Mouse (Mus musculus) central nervous system, embryonic 18 days (tissue): ENCODE measurements around the gene Ppcdc. TPM values are rescaled to one million over a fixed set of nuclear protein-coding genes. Genes with fewer than 3 reads are reported as not detected.

ENCODE experiments used
- polyA plus RNA-seq: library from polyadenylated mRNA; depleted of rRNA; stranded (reverse); fragments of >200 nt; gene quantifications from 2 replicates; pipeline ENCODE4 v1.2.3, GENCODE M21; 2012; rRNA removed

The Ppcdc gene
- 17.1 and 19.6 TPM in 2 replicates for polyA plus RNA-seq

DNA sequence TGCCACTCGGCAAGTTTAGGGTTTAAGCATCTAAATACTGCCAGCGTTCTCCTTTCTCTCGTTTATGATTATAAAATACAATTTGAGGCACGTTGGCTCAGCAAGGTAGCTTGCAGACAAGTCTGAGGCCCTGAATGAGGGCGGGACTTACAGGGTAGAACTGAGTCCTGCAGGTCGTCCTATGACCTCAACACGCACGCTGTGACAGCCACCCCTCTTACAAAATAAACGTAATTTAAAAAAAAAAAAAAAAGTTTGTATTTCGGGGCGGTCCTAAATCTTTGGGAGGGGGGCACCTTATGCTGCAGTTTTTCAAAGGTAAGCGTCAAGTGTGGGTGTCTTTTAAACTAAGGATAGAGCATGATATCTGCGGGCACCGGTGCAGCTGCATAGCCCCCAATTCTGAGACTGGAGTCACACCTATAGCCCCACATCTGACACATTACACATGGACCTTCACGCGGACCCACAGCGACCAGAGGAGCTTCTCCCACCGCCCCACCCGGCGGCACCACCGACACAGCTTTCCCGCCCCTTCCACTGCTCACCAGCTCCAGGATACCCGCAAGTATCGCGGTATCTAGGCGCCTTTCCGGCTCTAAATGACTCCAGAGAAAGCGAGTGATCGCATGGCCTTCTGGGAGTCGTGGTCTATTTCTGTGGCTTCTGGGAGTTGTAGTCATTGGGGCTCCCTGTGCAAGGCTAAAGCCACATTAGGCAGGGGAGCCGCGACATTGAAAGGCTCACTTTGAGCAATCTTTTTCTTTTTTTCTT is at the start of gene Ppcdc:
Ppcdc (minus strand) TSS at position 603 of the 774 bp plus-strand sequence.

GRCm38 (mm10) chr9:57467896-57468549 is 28.1 kb upstream of the Ppcdc start, which contains the start of gene Scamp5:
Gene Scamp5, minus strand, starts transcription at chr9:57468060.

Other genes starting within 250 kb of the Ppcdc start
- not detected in 2 replicates for gene Trcg1, start 203.6 kb downstream of the Ppcdc start, polyA plus RNA-seq
- gene 1700017B05Rik, start 177.5 kb downstream of the Ppcdc start, polyA plus RNA-seq = 1.8 and 2.0 TPM in 2 replicates
- 283 and 284 TPM in 2 replicates for gene Scamp5, start 27.9 kb upstream of the Ppcdc start, polyA plus RNA-seq
- gene Rpp25, start 63.9 kb upstream of the Ppcdc start, polyA plus RNA-seq = 14.8 and 15.7 TPM in 2 replicates
- 395 and 396 TPM in 2 replicates for gene Cox5a, start 81.2 kb upstream of the Ppcdc start, polyA plus RNA-seq
- gene Fam219b, start 97.4 kb upstream of the Ppcdc start, polyA plus RNA-seq = 14.3 and 15.3 TPM in 2 replicates
- 62.6 and 66.8 TPM in 2 replicates for gene Mpi, start 112.6 kb upstream of the Ppcdc start, polyA plus RNA-seq
- 51.6 and 56.1 TPM in 2 replicates for gene Scamp2, start 120.8 kb upstream of the Ppcdc start, polyA plus RNA-seq
- gene Ulk3, start 149.3 kb upstream of the Ppcdc start, polyA plus RNA-seq = 40.2 and 46.6 TPM in 2 replicates
- 0.66 and 1.1 TPM in 2 replicates for gene Cplx3, start 166.2 kb upstream of the Ppcdc start, polyA plus RNA-seq
- gene Lman1l, start 180.7 kb upstream of the Ppcdc start, polyA plus RNA-seq = 0.07 and 0.10 TPM in 2 replicates
- gene Csk, start 213.5 kb upstream of the Ppcdc start, polyA plus RNA-seq = 76.3 and 89.0 TPM in 2 replicates
- not detected in 2 replicates for gene Cyp1a2, start 243.6 kb upstream of the Ppcdc start, polyA plus RNA-seq
- gene Cyp1a1, start 247.8 kb upstream of the Ppcdc start, polyA plus RNA-seq = 0.08 and 0.15 TPM in 2 replicates